Mouse (Mus musculus) lung, adult 2 months (tissue): Measurements from ENCODE around the gene Sptbn4.

Experiments
- CTCF ChIP-seq: fragments of 200-500 bp; IDR thresholded peaks from 2 replicates; pipeline ENCODE4 v1.5.1; 2011; ENCODE audit warnings: mild to moderate bottlenecking, low read length, control low read depth; ENCODE audit not compliant: insufficient read depth
- POLR2A ChIP-seq: fragments of 200-500 bp; IDR thresholded peaks from 2 replicates; pipeline ENCODE4 v1.6.1; 2011; ENCODE audit warnings: low read depth, mild to moderate bottlenecking, control low read depth, low read length, borderline replicate concordance; ENCODE audit errors: extremely low read depth

DNA sequence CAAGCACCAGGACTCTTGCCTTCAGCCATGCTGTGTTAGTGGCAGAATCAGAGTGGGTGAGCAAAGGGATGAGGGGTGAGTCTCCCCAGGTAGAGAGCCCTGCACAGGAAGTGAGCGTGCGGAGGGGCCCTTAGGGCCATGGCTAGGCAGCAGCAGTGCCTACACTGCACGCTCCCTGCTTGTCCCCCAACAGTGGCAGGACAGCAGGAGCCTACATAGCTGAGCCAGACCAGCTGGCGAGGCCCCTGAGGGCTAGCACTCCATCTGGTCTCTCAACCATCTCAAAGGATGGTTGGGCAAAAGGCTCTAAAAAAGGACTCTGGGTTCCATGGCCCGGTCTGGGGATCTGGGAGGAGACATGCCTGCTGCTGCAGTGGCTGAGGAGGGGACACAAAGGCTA lies 63.4 kb downstream of the Sptbn4 start:
- TF ChIP-seq CTCF (no peak), POLR2A (no peak)
